In the genomic region with DNA sequence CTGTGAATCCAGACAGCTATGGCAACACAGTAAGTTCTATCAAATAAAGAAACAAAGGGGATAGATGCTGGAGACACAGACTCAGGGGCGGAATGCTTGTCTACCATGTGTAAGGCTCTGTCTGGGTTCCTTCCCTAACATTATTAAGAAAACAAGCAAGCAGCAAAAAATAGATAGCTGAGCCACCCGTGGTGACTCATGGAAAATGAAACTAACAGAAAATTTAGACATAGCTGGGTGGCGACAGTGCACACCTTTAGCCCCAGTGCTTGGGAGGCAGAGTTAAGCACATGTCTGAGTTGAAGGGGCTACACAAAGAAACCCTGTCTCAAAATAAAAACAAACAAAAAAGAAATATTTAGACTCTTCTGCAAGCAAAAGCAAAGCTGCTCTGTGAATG, we compare ENCODE assay signal across 8 mouse cellular contexts. TPM values are rescaled to one million over a fixed set of nuclear protein-coding genes. Genes with fewer than 3 reads are reported as not detected.
A peak's percentile ranks its signal among the peaks of the same experiment; 100 is the strongest.
DNase-seq lines count a peak whose midpoint lies in the region; ATAC-seq lines count a peak whose summit lies in the region.

No protein-coding gene starts in this region.

- WGBS in intestine, embryonic 16.5 days = 45% methylated on average over 3 of the region's 3 CpGs
- 67% methylated on average over 3 of the region's 3 CpGs for WGBS in neural tube, embryonic 15.5 days

- no peaks in the 10 kb centered on the region for H3K9me3 ChIP-seq in intestine, embryonic 16.5 days (ENCODE audit: control insufficient read depth, low read length)
- H3K9me3 ChIP-seq in neural tube, embryonic 15.5 days (replicated peaks) = no peaks in the 10 kb centered on the region

- H3K4me1 ChIP-seq in intestine, embryonic 16.5 days (ENCODE audit: control insufficient read depth, insufficient read depth, low read length) = peaks cover 18% of the 10 kb centered on the region
- peaks cover 26% of the 10 kb centered on the region for H3K4me1 ChIP-seq in neural tube, embryonic 15.5 days

- peak overlapping the region; percentile 94 for H3K4me3 ChIP-seq in intestine, embryonic 16.5 days (ENCODE audit: low read length)
- H3K4me3 ChIP-seq in neural tube, embryonic 15.5 days (replicated peaks) = no peak overlapping the region

- no peak for ATAC-seq in intestine, embryonic 16.5 days
- no peak for ATAC-seq in neural tube, embryonic 15.5 days (ENCODE audit: low FRiP score)

- peak overlapping the region; percentile 59 for H3K4me2 ChIP-seq in intestine, embryonic 16.5 days (ENCODE audit: low read depth, low read length)
- peak overlapping the region; percentile 78 for H3K4me2 ChIP-seq in neural tube, embryonic 15.5 days

- no peak overlapping the region; the same call in 1 of the 2 replicates for H3K27ac ChIP-seq in intestine, embryonic 16.5 days (ENCODE audit: low read length)
- H3K27ac ChIP-seq in neural tube, embryonic 15.5 days (replicated peaks) = no peak overlapping the region

- DNase-seq in adrenal gland, postnatal 10 days = peak; percentile 14
- no peak for DNase-seq in adrenal gland, postnatal 4 days (ENCODE audit: low spot score in 2 of 2)
- peak; percentile 25 for DNase-seq in 3134 (ENCODE audit: extremely low read depth, insufficient read length, low spot score)
- peak; percentile 48 for DNase-seq in c-Kit-positive CD71-positive TER-119-positive erythroid progenitor cells, embryonic 14.5 days (ENCODE audit: low spot score)
- DNase-seq in lung, postnatal 14 days = no peak
- DNase-seq in right cerebral cortex, postnatal 4 days = no peak

- no peaks in the 10 kb centered on the region for H3K27me3 ChIP-seq in intestine, embryonic 16.5 days (replicated peaks; ENCODE audit: control insufficient read depth, insufficient read depth, low read length)
- H3K27me3 ChIP-seq in neural tube, embryonic 15.5 days (replicated peaks) = no peaks in the 10 kb centered on the region

- peak overlapping the region; percentile 90 for H3K9ac ChIP-seq in intestine, embryonic 16.5 days (ENCODE audit: low read depth, low read length)
- H3K9ac ChIP-seq in neural tube, embryonic 15.5 days (replicated peaks) = no peak overlapping the region

- peaks cover 9% of the 10 kb centered on the region; the same call in 1 of the 2 replicates for H3K36me3 ChIP-seq in intestine, embryonic 16.5 days (ENCODE audit: control insufficient read depth, insufficient read depth, low read length)
- peaks cover 28% of the 10 kb centered on the region for H3K36me3 ChIP-seq in neural tube, embryonic 15.5 days

RNA-seq across cellular contexts. Expression of a gene that starts 2.0 kb away (rescaled TPM):
- total RNA-seq in adrenal gland, postnatal 10 days (2021) = 10 to 100 TPM; 50.0 to 66.8 TPM
- total RNA-seq in adrenal gland, postnatal 4 days (2021) = 100 to 1,000 TPM in 1 of 2 experiments, 10 to 100 TPM in 1; 97.9 to 111 TPM
- 205 and 225 TPM in 2 replicates for polyA plus RNA-seq in intestine, embryonic 16.5 days (2015; fragmentation: Nextera tagmentation; extraction: Ambion mirVana)
- polyA plus RNA-seq in neural tube, embryonic 15.5 days (2015; fragmentation: Nextera tagmentation; extraction: Ambion mirVana) = 52.3 and 111 TPM in 2 replicates

RNA-seq across cellular contexts. Expression of a gene that starts 29.3 kb away (rescaled TPM):
- total RNA-seq in adrenal gland, postnatal 10 days (2021) = under 1 TPM; 0.06 to 0.39 TPM
- total RNA-seq in adrenal gland, postnatal 4 days (2021) = under 1 TPM; 0.40 to 0.48 TPM
- 45.3 and 80.2 TPM in 2 replicates for polyA plus RNA-seq in intestine, embryonic 16.5 days (2015; fragmentation: Nextera tagmentation; extraction: Ambion mirVana)
- polyA plus RNA-seq in neural tube, embryonic 15.5 days (2015; fragmentation: Nextera tagmentation; extraction: Ambion mirVana) = 0.12 and 0.52 TPM in 2 replicates

RNA-seq across cellular contexts. Expression of a gene that starts 59.7 kb away (rescaled TPM):
- 10 to 100 TPM; 81.5 to 92.3 TPM for total RNA-seq in adrenal gland, postnatal 10 days (2021)
- 10 to 100 TPM; 89.4 to 96.5 TPM for total RNA-seq in adrenal gland, postnatal 4 days (2021)
- 178 TPM in 2 replicates for polyA plus RNA-seq in intestine, embryonic 16.5 days (2015; fragmentation: Nextera tagmentation; extraction: Ambion mirVana)
- 132 and 154 TPM in 2 replicates for polyA plus RNA-seq in neural tube, embryonic 15.5 days (2015; fragmentation: Nextera tagmentation; extraction: Ambion mirVana)

Comparison
In these comparisons a context has a peak if more than half of its experiments do, and no peak if none do; other contexts are left out.
1. DNase-seq: peak in adrenal gland, postnatal 10 days (single experiment), 3134 (single experiment) and c-Kit-positive CD71-positive TER-119-positive erythroid progenitor cells, embryonic 14.5 days (single experiment); none in adrenal gland, postnatal 4 days (0 of 2), lung, postnatal 14 days (single experiment) and right cerebral cortex, postnatal 4 days (single experiment).